Mouse (Mus musculus): ENCODE results near the gene Smad3. TPM values are rescaled to one million over a fixed set of nuclear protein-coding genes. Genes with fewer than 3 reads are reported as not detected.
A peak's percentile ranks its signal among the peaks of the same experiment; 100 is the strongest.

Gene Smad3
- polyA plus RNA-seq, 1 experiment, result 21.6 TPM

GRCm38 (mm10) chr9:63666612-63667372, 91.0 kb downstream of the Smad3 start:
- TF ChIP-seq CTCF (IDR thresholded peaks at IDR 0.05; ENCODE audit: extremely low read depth, insufficient read length, insufficient replicate concordance, low read depth, low read length) (no peak), POLR2A (IDR thresholded peaks at IDR 0.05; ENCODE audit: low read depth, low read length) (0 out of 2 replicates have a peak, but pooled peaks have one; percentile 23)
- no peaks in the 10 kb centered on the region for H3K27me3 ChIP-seq (ENCODE audit: control insufficient read depth, insufficient read depth, low read length)
- H3K27ac ChIP-seq (ENCODE audit: insufficient read depth, low read depth, low read length), result peak overlapping the region; percentile 6
- H3K4me1 ChIP-seq (ENCODE audit: control insufficient read depth, insufficient read depth, insufficient read length, low read length), result peaks cover 50% of the 10 kb centered on the region
- no peak overlapping the region for H3K4me3 ChIP-seq (ENCODE audit: low read depth, low read length)
- peaks cover 15% of the 10 kb centered on the region for H3K36me3 ChIP-seq (ENCODE audit: control insufficient read depth, insufficient read depth, low read length)
- WGBS, result 58% methylated on average over 18 of the region's 18 CpGs

GRCm38 (mm10) chr9:63664792-63665646, 92.8 kb downstream of the Smad3 start:
- peaks cover 21% of the 10 kb centered on the region for H3K36me3 ChIP-seq (ENCODE audit: control insufficient read depth, insufficient read depth, low read length)
- 60% methylated on average over 13 of the region's 13 CpGs for WGBS
- TF ChIP-seq CTCF (IDR thresholded peaks at IDR 0.05; ENCODE audit: extremely low read depth, insufficient read length, insufficient replicate concordance, low read depth, low read length), result no peak
- TF ChIP-seq POLR2A (IDR thresholded peaks at IDR 0.05; ENCODE audit: low read depth, low read length), result no peak
- no peaks in the 10 kb centered on the region for H3K27me3 ChIP-seq (ENCODE audit: control insufficient read depth, insufficient read depth, low read length)
- peaks cover 62% of the 10 kb centered on the region for H3K4me1 ChIP-seq (ENCODE audit: control insufficient read depth, insufficient read depth, insufficient read length, low read length)
- H3K4me3 ChIP-seq (ENCODE audit: low read depth, low read length), result no peak overlapping the region
- H3K27ac ChIP-seq (ENCODE audit: insufficient read depth, low read depth, low read length), result no peak overlapping the region

GRCm38 (mm10) chr9:63664300-63664745, 93.5 kb downstream of the Smad3 start:
- TF ChIP-seq CTCF (IDR thresholded peaks at IDR 0.05; ENCODE audit: extremely low read depth, insufficient read length, insufficient replicate concordance, low read depth, low read length) (no peak), POLR2A (IDR thresholded peaks at IDR 0.05; ENCODE audit: low read depth, low read length) (no peak)
- Histone ChIP-seq H3K4me3 (ENCODE audit: low read depth, low read length) (no peak overlapping the region), H3K36me3 (ENCODE audit: control insufficient read depth, insufficient read depth, low read length) (peaks cover 21% of the 10 kb centered on the region), H3K27ac (ENCODE audit: insufficient read depth, low read depth, low read length) (no peak overlapping the region), H3K27me3 (ENCODE audit: control insufficient read depth, insufficient read depth, low read length) (no peaks in the 10 kb centered on the region), H3K4me1 (ENCODE audit: control insufficient read depth, insufficient read depth, insufficient read length, low read length) (peaks cover 64% of the 10 kb centered on the region)
- 72% methylated on average over 2 of the region's 2 CpGs for WGBS

- Histone ChIP-seq H3K36me3 (ENCODE audit: control insufficient read depth, insufficient read depth, low read length) (peaks cover 21% of the 10 kb centered on the region), H3K27me3 (ENCODE audit: control insufficient read depth, insufficient read depth, low read length) (no peaks in the 10 kb centered on the region), H3K4me3 (ENCODE audit: low read depth, low read length) (no peak overlapping the region), H3K4me1 (ENCODE audit: control insufficient read depth, insufficient read depth, insufficient read length, low read length) (peaks cover 56% of the 10 kb centered on the region), H3K27ac (ENCODE audit: insufficient read depth, low read depth, low read length) (peak overlapping the region; percentile 64)
- WGBS, result 79% methylated on average over 10 of the region's 10 CpGs
- TF ChIP-seq CTCF (IDR thresholded peaks at IDR 0.05; ENCODE audit: extremely low read depth, insufficient read length, insufficient replicate concordance, low read depth, low read length), result no peak
- no peak for TF ChIP-seq POLR2A (IDR thresholded peaks at IDR 0.05; ENCODE audit: low read depth, low read length)
Observed at GRCm38 (mm10) chr9:63663222-63663621, 94.6 kb downstream of the Smad3 start.

- Histone ChIP-seq H3K4me1 (ENCODE audit: control insufficient read depth, insufficient read depth, insufficient read length, low read length) (peaks cover 52% of the 10 kb centered on the region), H3K4me3 (ENCODE audit: low read depth, low read length) (no peak overlapping the region), H3K27me3 (ENCODE audit: control insufficient read depth, insufficient read depth, low read length) (no peaks in the 10 kb centered on the region), H3K36me3 (ENCODE audit: control insufficient read depth, insufficient read depth, low read length) (peaks cover 21% of the 10 kb centered on the region), H3K27ac (ENCODE audit: insufficient read depth, low read depth, low read length) (peak overlapping the region; percentile 64)
- no peak for TF ChIP-seq CTCF (IDR thresholded peaks at IDR 0.05; ENCODE audit: extremely low read depth, insufficient read length, insufficient replicate concordance, low read depth, low read length)
- 38% methylated on average over 7 of the region's 7 CpGs for WGBS
Observed at GRCm38 (mm10) chr9:63662759-63663158, 95.0 kb downstream of the Smad3 start.

- peaks cover 14% of the 10 kb centered on the region for H3K36me3 ChIP-seq (ENCODE audit: control insufficient read depth, insufficient read depth, low read length)
- no peak for TF ChIP-seq POLR2A (IDR thresholded peaks at IDR 0.05; ENCODE audit: low read depth, low read length)
- TF ChIP-seq CTCF (IDR thresholded peaks at IDR 0.05; ENCODE audit: extremely low read depth, insufficient read length, insufficient replicate concordance, low read depth, low read length), result no peak
- H3K27me3 ChIP-seq (ENCODE audit: control insufficient read depth, insufficient read depth, low read length), result no peaks in the 10 kb centered on the region
- 53% methylated on average over 3 of the region's 3 CpGs for WGBS
- no peak overlapping the region for H3K4me3 ChIP-seq (ENCODE audit: low read depth, low read length)
- H3K4me1 ChIP-seq (ENCODE audit: control insufficient read depth, insufficient read depth, insufficient read length, low read length), result peaks cover 42% of the 10 kb centered on the region
- peak overlapping the region; percentile 100 for H3K27ac ChIP-seq (ENCODE audit: insufficient read depth, low read depth, low read length)
Observed at GRCm38 (mm10) chr9:63660691-63661090, 97.1 kb downstream of the Smad3 start.

GRCm38 (mm10) chr9:63660061-63660460, 97.7 kb downstream of the Smad3 start:
- H3K36me3 ChIP-seq (ENCODE audit: control insufficient read depth, insufficient read depth, low read length), result peaks cover 20% of the 10 kb centered on the region
- WGBS, result 58% methylated on average over 4 of the region's 4 CpGs
- no peak overlapping the region for H3K4me3 ChIP-seq (ENCODE audit: low read depth, low read length)
- H3K27ac ChIP-seq (ENCODE audit: insufficient read depth, low read depth, low read length), result peak overlapping the region; percentile 100
- no peaks in the 10 kb centered on the region for H3K27me3 ChIP-seq (ENCODE audit: control insufficient read depth, insufficient read depth, low read length)
- peaks cover 39% of the 10 kb centered on the region for H3K4me1 ChIP-seq (ENCODE audit: control insufficient read depth, insufficient read depth, insufficient read length, low read length)
- 0 out of 2 replicates have a peak, but pooled peaks have one; percentile 27 for TF ChIP-seq POLR2A (IDR thresholded peaks at IDR 0.05; ENCODE audit: low read depth, low read length)
- no peak for TF ChIP-seq CTCF (IDR thresholded peaks at IDR 0.05; ENCODE audit: extremely low read depth, insufficient read length, insufficient replicate concordance, low read depth, low read length)

Measured in small intestine, adult 2 months (tissue).